Mouse (Mus musculus) limb, embryonic 15.5 days (tissue): ENCODE results near the gene Ttll11. TPM values are rescaled to one million over a fixed set of nuclear protein-coding genes. Genes with fewer than 3 reads are reported as not detected.
A peak's percentile ranks its signal among the peaks of the same experiment; 100 is the strongest.

ENCODE experiments used
- ATAC-seq: fragments of 200-750 bp; cut with Nextera tagmentation; 2 replicates; pipeline ENCODE4 v1.8.0; 2017; ENCODE audit warnings: low read depth, moderate TSS enrichment; ENCODE audit not compliant: insufficient number of reproducible peaks, low FRiP score, low TSS enrichment
- H3K27ac ChIP-seq: fragments of 300-500 bp; sonication (generic); 2 replicates; pipeline ENCODE4 v1.5.1; 2015; ENCODE audit warnings: moderate library complexity, mild to moderate bottlenecking, inconsistent platforms
- H3K27me3 ChIP-seq: fragments of 300-500 bp; sonication (generic); 2 replicates; pipeline ENCODE4 v1.6.1; 2015; ENCODE audit warnings: inconsistent platforms
- H3K36me3 ChIP-seq: fragments of 300-500 bp; sonication (generic); 2 replicates; pipeline ENCODE4 v1.6.1; 2015; ENCODE audit warnings: inconsistent platforms
- H3K4me1 ChIP-seq: fragments of 300-500 bp; sonication (generic); 2 replicates; pipeline ENCODE4 v1.6.1; 2015; ENCODE audit warnings: inconsistent platforms
- H3K4me2 ChIP-seq: fragments of 300-500 bp; sonication (generic); 2 replicates; pipeline ENCODE4 v1.6.1; 2015; ENCODE audit warnings: mild to moderate bottlenecking, inconsistent platforms
- H3K4me3 ChIP-seq: fragments of 300-500 bp; sonication (generic); 2 replicates; pipeline ENCODE4 v1.5.1; 2015; ENCODE audit warnings: mild to moderate bottlenecking, inconsistent platforms
- H3K9ac ChIP-seq: fragments of 300-500 bp; sonication (generic); 2 replicates; pipeline ENCODE4 v1.6.1; 2015; ENCODE audit warnings: inconsistent platforms
- H3K9me3 ChIP-seq: fragments of 300-500 bp; sonication (generic); 2 replicates; pipeline ENCODE4 v1.6.1; 2016; ENCODE audit warnings: inconsistent platforms
- WGBS: fragments of 180-500 bp; shearing (Covaris S2); methylation state at CpG from one replicate; pipeline ENCODE4 v1.1.7; 2015; 5-methylcytosine and 5-hydroxymethylcytosine counted together
- polyA plus RNA-seq: library from polyadenylated mRNA; unstranded; fragments of >200 nt; fragmentation: Nextera tagmentation; extraction: Ambion mirVana; gene quantifications from 2 replicates; pipeline ENCODE4 v1.2.1, GENCODE M21; 2015

Ttll11 gene
- polyA plus RNA-seq, 1 experiment from 2014 or later, result 1.0 TPM

DNA sequence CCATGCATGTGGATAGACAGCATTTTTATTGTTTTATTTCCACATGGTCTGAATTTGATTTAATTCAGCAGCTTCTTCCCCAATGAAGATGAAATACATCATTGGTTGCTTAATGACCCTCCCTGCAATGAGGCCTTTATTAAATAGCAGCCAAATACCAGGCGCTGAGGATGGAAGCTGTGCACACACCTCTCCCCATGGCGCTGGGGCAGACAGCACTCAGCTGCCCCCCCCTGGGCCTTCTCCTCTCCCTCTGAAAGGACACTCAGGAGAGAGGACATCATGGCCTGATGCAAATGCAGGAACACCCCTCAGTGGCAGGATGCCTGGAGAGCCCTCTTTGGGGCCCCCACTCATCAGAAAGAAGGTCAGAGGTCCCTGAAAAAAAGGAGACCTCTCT lies 16.4 kb downstream of the Ttll11 start:
- Histone ChIP-seq H3K27ac (no peak overlapping the region), H3K36me3 (no peaks in the 10 kb centered on the region), H3K9ac (no peak overlapping the region), H3K4me1 (peaks cover 6% of the 10 kb centered on the region; the same call in 1 of the 2 replicates), H3K9me3 (no peaks in the 10 kb centered on the region), H3K4me2 (no peak overlapping the region), H3K27me3 (no peaks in the 10 kb centered on the region), H3K4me3 (no peak overlapping the region)
- 72% methylated on average over 2 of the region's 2 CpGs for WGBS
- ATAC-seq, result no peak

DNA sequence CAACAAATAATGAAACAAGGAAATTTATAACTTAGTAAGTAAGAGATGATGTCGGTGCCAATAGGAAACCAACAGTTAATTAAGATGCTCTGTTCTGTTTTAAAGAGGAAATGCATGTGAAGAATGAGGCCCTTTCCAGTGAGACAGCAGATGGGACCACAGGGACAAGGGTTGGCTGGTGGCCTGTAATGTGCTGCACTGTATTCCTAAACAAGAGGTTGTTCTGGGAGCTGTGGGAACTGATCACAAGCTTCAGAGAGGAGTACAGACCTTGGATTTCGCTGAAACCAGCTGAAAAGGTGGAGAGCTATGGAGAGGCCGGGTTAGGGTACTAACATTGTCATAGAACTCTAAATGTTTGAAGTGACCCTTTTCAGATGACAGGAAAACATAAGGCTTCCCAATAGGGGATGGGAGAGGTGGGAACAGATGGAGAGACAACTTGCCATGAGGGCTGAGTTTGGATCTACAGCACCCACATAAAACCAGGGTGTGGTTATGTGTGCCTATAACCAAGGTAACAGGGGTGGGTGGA lies 18.1 kb downstream of the Ttll11 start:
- H3K4me2 ChIP-seq, result no peak overlapping the region
- no peaks in the 10 kb centered on the region for H3K27me3 ChIP-seq
- no peak overlapping the region for H3K27ac ChIP-seq
- peaks cover 6% of the 10 kb centered on the region; the same call in 1 of the 2 replicates for H3K4me1 ChIP-seq
- no peak overlapping the region for H3K9ac ChIP-seq
- H3K36me3 ChIP-seq, result no peaks in the 10 kb centered on the region
- H3K9me3 ChIP-seq, result no peaks in the 10 kb centered on the region
- 70% methylated on average over 3 of the region's 3 CpGs for WGBS
- no peak for ATAC-seq
- no peak overlapping the region for H3K4me3 ChIP-seq

DNA sequence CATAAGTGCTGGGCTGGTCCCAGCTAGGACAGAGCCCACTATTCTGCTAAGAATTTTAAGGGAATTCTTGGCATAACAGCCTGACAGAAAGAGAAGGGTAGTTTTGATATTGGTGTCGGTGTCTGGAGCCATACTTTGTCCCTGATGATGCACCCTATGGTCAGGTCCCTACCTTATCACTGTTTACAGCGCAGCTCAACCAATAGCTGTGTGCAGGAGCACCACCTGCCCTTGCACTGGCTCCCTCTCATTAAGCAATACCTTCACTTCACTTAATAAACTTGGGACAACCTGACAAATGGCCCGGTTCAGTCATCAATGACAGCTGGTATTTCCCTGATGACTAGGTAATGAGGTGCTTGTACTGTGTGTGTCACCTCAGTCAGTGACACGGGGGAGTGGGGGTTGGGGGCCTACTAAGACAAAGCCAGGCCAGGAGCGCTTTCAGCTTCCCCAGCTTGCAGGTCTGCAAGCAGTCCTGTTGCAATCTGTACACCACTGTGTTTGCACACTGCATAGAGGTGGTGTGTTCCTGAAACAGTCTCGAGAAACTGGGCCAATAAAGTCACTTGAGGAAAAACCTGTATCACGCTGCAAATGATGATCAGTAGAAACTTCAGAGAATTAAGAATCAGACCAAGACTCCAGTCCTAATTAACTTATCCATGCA lies 22.1 kb downstream of the Ttll11 start:
- H3K4me1 ChIP-seq, result no peaks in the 10 kb centered on the region
- H3K9ac ChIP-seq, result no peak overlapping the region
- no peaks in the 10 kb centered on the region for H3K36me3 ChIP-seq
- 55% methylated on average over 7 of the region's 7 CpGs for WGBS
- no peak overlapping the region for H3K4me3 ChIP-seq
- ATAC-seq, result no peak
- H3K4me2 ChIP-seq, result no peak overlapping the region
- no peak overlapping the region for H3K27ac ChIP-seq
- no peaks in the 10 kb centered on the region for H3K9me3 ChIP-seq
- no peaks in the 10 kb centered on the region for H3K27me3 ChIP-seq

DNA sequence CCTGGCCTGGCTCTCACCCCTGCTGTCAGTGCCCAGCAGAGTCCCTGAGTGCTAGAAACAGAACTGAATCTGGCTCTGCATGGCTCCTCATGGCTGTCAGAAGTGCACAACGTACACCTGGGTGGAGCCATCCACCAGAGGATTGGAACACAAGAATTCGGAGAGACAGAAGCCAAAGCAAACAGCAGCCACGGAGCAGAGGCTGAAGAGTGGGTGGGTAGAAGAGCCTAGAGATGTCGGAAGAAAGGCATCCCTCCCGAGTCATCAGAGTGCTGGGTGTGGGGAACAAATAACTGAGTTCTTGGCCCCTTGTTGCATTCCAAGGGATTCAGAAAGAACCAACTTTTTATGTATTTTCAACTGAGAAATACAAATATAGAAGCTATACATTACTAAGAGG lies 24.5 kb downstream of the Ttll11 start:
- no peak overlapping the region for H3K9ac ChIP-seq
- H3K4me1 ChIP-seq, result no peaks in the 10 kb centered on the region
- H3K27ac ChIP-seq, result no peak overlapping the region
- no peak for ATAC-seq
- H3K36me3 ChIP-seq, result no peaks in the 10 kb centered on the region
- no peaks in the 10 kb centered on the region for H3K27me3 ChIP-seq
- H3K4me2 ChIP-seq, result no peak overlapping the region
- no peak overlapping the region for H3K4me3 ChIP-seq
- WGBS, result 36% methylated on average over 5 of the region's 5 CpGs
- no peaks in the 10 kb centered on the region for H3K9me3 ChIP-seq

DNA sequence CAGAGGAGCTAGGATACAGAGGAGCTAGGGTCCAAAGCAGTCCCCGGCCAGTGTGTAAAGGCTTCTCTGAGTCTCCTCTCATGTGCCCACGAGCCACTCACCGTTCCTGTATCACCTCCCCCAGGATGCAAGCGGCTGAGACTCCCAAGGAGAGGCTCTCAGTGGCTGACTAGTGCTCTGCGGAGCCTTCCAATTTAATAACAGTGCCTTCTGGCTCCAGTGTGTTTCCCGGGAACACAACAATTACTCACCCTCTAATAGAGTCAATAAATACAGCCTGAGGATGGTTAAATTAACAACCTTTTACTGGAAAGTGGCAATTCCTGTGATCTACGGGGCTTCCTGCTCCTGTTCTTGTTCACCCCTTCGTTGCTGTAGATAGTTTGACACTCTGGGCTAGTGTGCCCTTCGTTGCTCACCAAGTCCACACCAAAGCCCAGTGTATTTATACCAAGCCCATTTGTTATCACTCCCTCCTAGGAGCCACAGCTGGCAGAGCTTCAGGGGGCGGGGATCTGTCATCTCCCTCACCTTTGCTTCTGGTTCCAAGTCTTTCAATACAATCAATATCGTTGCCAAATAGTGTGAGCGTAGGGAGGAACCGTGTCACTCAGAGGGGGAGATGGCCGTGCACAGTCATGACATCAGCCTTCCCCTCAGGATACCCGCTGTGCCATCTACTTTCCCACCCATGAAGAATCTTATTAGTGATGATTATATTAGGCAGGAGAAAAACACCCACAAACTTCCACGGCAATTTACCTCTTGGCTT lies 27.3 kb downstream of the Ttll11 start:
- H3K36me3 ChIP-seq, result no peaks in the 10 kb centered on the region
- no peaks in the 10 kb centered on the region for H3K4me1 ChIP-seq
- H3K27me3 ChIP-seq, result no peaks in the 10 kb centered on the region
- H3K4me2 ChIP-seq, result no peak overlapping the region
- H3K9me3 ChIP-seq, result no peaks in the 10 kb centered on the region
- WGBS, result 40% methylated on average over 16 of the region's 16 CpGs
- H3K27ac ChIP-seq, result no peak overlapping the region
- H3K4me3 ChIP-seq, result no peak overlapping the region
- H3K9ac ChIP-seq, result no peak overlapping the region
- no peak for ATAC-seq

DNA sequence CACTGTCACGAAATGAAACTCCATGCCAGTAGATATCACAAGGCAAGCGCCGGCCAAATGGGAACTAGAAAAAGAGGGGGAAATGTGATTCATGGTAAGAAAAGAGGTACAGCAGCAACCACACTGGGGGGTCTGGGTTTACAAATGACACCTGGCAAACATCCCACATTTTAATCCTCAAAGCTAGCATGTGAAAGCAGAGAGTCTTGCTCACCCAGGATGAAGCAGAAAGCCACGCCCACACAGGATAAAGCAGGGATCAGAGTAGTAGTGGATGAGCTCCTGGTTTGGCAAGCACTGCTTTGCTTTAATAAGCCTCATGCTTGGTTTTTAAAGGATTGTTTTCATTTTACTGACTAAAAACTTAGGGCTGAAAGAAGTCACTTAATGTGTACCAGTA lies 34.8 kb downstream of the Ttll11 start:
- ATAC-seq, result no peak
- no peaks in the 10 kb centered on the region for H3K4me1 ChIP-seq
- H3K27me3 ChIP-seq, result no peaks in the 10 kb centered on the region
- H3K9me3 ChIP-seq, result no peaks in the 10 kb centered on the region
- 79% methylated on average over 4 of the region's 4 CpGs for whole genome bisulfite sequencing
- H3K4me3 ChIP-seq, result no peak overlapping the region
- no peaks in the 10 kb centered on the region for H3K36me3 ChIP-seq
- H3K27ac ChIP-seq, result no peak overlapping the region
- H3K9ac ChIP-seq, result no peak overlapping the region
- H3K4me2 ChIP-seq, result no peak overlapping the region

DNA sequence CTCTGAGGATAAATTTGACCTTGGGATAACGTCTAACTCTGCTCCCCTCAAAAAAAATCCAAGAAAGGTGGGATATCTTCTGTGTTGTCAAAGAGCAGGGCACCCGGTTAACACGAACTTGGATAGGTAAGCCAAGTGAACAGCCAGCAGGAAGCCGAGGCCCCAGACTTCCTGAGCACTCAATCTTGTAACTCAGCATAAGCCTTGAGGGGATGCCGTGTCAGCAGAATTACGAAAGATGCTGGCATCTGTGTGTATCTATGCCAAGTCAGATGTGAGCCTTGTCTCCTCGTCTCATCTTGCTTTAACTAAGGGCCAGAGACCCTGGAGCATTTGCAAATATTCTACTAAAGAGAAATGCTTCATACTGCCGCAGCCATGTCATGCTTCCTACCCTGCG lies 36.8 kb downstream of the Ttll11 start:
- ATAC-seq, result no peak
- no peak overlapping the region for H3K9ac ChIP-seq
- no peaks in the 10 kb centered on the region for H3K27me3 ChIP-seq
- H3K4me3 ChIP-seq, result no peak overlapping the region
- no peaks in the 10 kb centered on the region for H3K36me3 ChIP-seq
- no peaks in the 10 kb centered on the region for H3K9me3 ChIP-seq
- 58% methylated on average over 9 of the region's 9 CpGs for WGBS
- no peaks in the 10 kb centered on the region for H3K4me1 ChIP-seq
- no peak overlapping the region for H3K27ac ChIP-seq
- no peak overlapping the region for H3K4me2 ChIP-seq

DNA sequence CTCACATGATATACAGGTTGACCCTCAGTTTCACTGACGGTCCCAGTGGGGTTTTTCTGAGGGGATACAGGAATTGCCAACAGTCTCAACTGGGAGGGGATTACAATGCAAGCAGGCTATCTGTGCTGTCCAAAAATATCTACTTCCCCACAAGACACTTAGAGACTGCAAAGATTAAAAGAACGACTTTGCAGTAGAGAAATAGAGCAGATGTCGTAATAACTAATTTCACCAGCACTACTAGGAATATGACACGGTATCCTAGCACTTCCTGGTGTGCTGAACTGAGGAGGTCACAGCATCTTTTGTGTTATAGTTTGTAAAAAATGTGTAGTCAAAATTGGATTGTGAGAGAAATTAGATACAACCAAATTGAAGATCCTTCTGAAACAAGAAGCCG lies 44.7 kb downstream of the Ttll11 start:
- Histone ChIP-seq H3K4me1 (no peaks in the 10 kb centered on the region), H3K4me3 (no peak overlapping the region), H3K4me2 (no peak overlapping the region), H3K9ac (no peak overlapping the region), H3K27me3 (no peaks in the 10 kb centered on the region), H3K27ac (no peak overlapping the region), H3K36me3 (no peaks in the 10 kb centered on the region), H3K9me3 (no peaks in the 10 kb centered on the region)
- ATAC-seq, result no peak
- 74% methylated on average over 5 of the region's 5 CpGs for WGBS

DNA sequence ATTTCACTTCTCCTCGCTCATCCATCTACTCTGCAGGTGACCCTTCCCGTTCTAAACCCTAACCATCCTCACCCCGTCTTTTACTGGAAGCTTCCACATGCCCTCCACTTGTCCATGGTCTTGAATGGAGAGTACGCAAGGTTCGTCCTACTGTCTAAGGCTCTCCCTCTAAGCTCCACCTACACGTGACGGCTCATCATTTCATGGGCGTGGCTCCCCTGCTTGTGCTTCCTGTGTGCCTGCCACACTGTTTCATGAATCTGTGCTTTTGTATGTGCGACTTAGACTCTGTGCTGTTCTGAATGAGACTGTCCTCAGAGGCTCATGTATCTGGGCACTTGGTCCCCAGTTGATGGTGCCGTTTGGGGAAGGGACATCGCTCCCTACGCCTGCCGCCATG lies 46.6 kb downstream of the Ttll11 start:
- Histone ChIP-seq H3K36me3 (no peaks in the 10 kb centered on the region), H3K9ac (no peak overlapping the region), H3K4me3 (no peak overlapping the region), H3K4me2 (no peak overlapping the region), H3K4me1 (no peaks in the 10 kb centered on the region), H3K9me3 (no peaks in the 10 kb centered on the region), H3K27ac (no peak overlapping the region), H3K27me3 (no peaks in the 10 kb centered on the region)
- WGBS, result 91% methylated on average over 13 of the region's 13 CpGs
- ATAC-seq, result no peak

DNA sequence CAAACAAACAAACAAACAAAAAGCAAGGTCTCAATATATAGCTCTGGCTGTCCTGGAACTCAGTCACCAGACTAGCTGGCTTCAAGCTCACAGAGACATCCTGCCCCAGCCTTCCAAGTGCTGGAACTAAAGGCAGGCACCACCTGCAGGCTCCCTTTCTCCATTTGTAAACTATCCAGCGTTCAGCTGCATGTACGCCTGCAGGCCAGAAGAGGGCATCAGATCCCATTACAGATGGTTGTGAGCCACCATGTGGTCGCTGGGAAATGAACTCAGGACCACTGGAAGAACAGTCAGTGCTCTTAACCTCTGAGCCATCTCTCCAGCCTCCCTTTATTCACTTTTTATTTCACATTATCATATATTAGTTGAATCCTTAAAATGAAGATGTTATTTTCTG lies 48.1 kb downstream of the Ttll11 start:
- H3K4me3 ChIP-seq, result no peak overlapping the region
- no peaks in the 10 kb centered on the region for H3K36me3 ChIP-seq
- WGBS, result 74% methylated on average over 3 of the region's 3 CpGs
- H3K9ac ChIP-seq, result no peak overlapping the region
- H3K27ac ChIP-seq, result no peak overlapping the region
- no peaks in the 10 kb centered on the region for H3K4me1 ChIP-seq
- H3K9me3 ChIP-seq, result no peaks in the 10 kb centered on the region
- H3K4me2 ChIP-seq, result no peak overlapping the region
- no peaks in the 10 kb centered on the region for H3K27me3 ChIP-seq
- ATAC-seq, result no peak

DNA sequence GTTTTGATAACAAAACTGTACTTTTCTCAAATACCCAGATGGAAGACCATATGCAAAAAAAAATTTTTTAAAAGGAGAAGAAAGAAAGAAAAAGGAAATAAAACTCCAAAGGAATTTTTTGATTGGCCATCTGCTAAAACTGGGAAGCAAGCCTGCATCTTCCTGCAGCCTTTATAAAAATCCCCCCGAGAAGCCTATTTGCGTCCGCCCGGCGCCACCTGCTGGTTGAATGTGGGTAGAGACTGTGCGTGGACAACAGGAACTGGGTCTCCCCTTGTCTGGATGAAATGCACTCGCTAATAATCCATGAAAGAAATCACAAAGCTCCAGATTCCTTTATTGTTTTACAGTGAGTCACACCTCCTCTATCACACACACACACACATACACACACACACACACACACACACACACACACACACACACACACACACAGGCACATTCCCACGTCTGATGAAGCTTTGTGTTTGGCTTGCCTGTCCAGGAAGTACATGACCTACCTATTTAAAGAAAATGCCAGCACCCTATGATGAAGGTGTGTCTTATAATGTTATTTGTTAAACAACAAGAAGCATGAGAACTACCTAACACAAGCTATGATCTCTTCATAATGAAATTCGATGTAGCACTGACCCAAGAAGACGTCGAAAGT lies 49.1 kb downstream of the Ttll11 start:
- no peak overlapping the region for H3K9ac ChIP-seq
- no peak overlapping the region for H3K4me3 ChIP-seq
- H3K4me1 ChIP-seq, result no peaks in the 10 kb centered on the region
- ATAC-seq, result no peak
- H3K27ac ChIP-seq, result no peak overlapping the region
- WGBS, result 34% methylated on average over 11 of the region's 11 CpGs
- H3K9me3 ChIP-seq, result no peaks in the 10 kb centered on the region
- no peaks in the 10 kb centered on the region for H3K27me3 ChIP-seq
- no peak overlapping the region for H3K4me2 ChIP-seq
- no peaks in the 10 kb centered on the region for H3K36me3 ChIP-seq

DNA sequence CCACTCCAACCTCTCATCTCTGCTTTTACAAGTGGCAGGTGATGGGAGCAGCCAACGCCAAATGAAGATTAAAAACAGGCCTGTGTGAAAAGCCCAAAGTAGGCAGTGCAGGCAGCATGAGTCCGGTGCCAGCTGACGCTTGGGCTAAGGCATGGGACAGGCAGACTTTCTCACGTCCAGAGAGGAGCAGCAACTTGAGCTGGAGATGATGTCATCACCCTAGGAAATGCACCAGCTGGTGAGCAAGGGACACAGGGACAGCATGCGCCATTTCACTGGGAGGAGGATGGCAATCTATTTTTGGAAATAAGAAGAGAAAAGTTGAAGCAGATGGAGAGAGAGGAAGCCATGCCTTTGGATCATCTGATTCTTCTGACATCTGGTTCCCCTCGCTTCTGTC lies 51.6 kb downstream of the Ttll11 start:
- Histone ChIP-seq H3K4me3 (no peak overlapping the region), H3K9ac (no peak overlapping the region), H3K27ac (no peak overlapping the region), H3K36me3 (no peaks in the 10 kb centered on the region), H3K27me3 (no peaks in the 10 kb centered on the region), H3K9me3 (no peaks in the 10 kb centered on the region), H3K4me2 (no peak overlapping the region), H3K4me1 (no peaks in the 10 kb centered on the region)
- ATAC-seq, result peak; percentile 62
- 51% methylated on average over 6 of the region's 6 CpGs for WGBS
